Mouse (Mus musculus): ENCODE results near the gene Ccdc155. TPM values are rescaled to one million over a fixed set of nuclear protein-coding genes. Genes with fewer than 3 reads are reported as not detected.

The Ccdc155 gene
- polyA plus RNA-seq (2012; rRNA removed) = 0.70 and 1.1 TPM in 2 replicates

DNA sequence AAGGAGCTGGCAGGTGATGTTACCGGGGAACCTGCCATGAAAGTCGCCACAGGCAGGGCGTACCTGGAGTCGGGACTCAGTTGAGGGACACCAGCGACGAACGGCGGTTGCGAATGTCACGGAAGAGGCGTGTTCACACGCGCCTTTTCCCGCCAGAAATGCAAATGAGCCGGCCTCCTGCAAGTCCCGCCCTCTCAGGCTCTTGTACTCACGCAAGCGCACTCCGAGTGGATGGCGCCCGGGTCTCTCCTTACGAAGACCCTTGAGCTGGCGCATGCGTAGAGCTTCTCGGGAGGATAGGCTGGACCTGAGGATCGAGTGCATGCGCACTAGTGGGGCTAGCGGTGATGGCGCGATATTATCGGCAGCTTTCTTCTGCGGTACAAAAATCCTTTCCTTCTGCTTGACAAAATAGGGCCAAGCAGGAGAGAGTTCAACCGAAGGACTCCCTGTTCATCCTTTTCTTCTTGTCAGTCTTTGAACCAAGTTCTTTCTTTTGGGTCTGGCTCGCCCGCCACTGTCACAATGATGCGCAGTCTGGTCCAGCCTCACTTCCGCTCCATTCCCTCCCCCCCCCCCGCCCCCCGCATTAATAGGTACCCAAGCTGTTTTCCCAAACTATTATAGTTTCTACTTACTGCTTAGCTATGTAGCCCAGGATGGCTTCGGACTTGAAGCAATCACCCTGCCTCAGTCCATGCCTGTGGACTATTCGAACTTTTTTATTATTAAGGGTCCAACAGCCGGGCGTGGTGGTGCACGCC lies at the start of gene Ccdc155:
TSS of gene Ccdc155 (minus strand) at position 513 of the 764 bp plus-strand sequence.
- no peak for TF ChIP-seq CTCF (IDR thresholded peaks at IDR 0.05; ENCODE audit: borderline replicate concordance, extremely low read depth, insufficient read depth, insufficient read length)
- TF ChIP-seq POLR2A (IDR thresholded peaks at IDR 0.05; ENCODE audit: borderline replicate concordance, extremely low read depth, insufficient read depth, insufficient read length, poor library complexity, severe bottlenecking) = peak; percentile 51; the same call in 1 of the 2 replicates

DNA sequence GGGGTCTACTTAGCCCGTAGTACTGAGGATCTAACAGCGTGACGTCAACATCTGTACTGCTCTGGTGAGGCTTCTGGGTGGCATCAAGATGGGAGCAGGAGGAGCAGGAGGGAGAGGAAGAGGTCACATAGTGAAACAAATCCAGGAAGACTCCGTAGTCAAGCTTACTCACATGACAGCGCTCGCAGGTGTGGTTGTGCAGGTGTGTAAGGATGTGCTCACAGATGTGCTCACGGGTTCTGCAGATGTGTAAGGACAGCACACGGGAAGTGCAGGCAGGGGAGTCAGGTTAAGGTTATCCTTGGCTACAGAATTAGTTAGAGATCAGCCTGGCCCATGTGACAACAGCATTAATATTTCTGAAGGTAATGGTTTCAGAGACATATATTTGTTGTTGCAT lies 49.1 kb upstream of the Ccdc155 start:
- TF ChIP-seq CTCF (IDR thresholded peaks at IDR 0.05; ENCODE audit: borderline replicate concordance, extremely low read depth, insufficient read depth, insufficient read length) (no peak), POLR2A (IDR thresholded peaks at IDR 0.05; ENCODE audit: borderline replicate concordance, extremely low read depth, insufficient read depth, insufficient read length, poor library complexity, severe bottlenecking) (no peak)
- no peak for DNase-seq (ENCODE audit: low read depth)

More for the DNA sequence above, at the start of gene Ccdc155:
- DNase-seq (ENCODE audit: low read depth) = peak; percentile 100

DNA sequence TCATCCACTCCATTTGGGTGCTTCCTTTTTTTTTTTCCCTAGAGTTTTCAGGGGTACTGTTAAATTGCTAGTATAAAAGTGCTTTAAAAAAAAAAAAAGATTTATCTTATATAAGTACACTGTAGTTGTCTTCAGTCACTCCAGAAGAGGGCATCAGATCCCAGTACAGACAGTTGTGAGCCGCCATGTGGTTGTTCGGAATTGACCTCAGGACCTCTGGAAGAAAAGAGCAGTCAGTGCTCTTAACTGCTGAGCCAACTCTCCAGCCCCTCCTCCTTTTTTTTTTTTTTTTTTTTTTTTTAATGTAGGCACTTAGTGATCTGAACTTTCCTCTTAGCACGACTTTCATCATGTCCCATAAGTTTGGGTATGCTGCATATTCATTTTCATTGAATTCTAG lies 43.0 kb upstream of the Ccdc155 start:
- TF ChIP-seq CTCF (IDR thresholded peaks at IDR 0.05; ENCODE audit: borderline replicate concordance, extremely low read depth, insufficient read depth, insufficient read length) (no peak), POLR2A (IDR thresholded peaks at IDR 0.05; ENCODE audit: borderline replicate concordance, extremely low read depth, insufficient read depth, insufficient read length, poor library complexity, severe bottlenecking) (no peak)
- DNase-seq (ENCODE audit: low read depth) = no peak

DNA sequence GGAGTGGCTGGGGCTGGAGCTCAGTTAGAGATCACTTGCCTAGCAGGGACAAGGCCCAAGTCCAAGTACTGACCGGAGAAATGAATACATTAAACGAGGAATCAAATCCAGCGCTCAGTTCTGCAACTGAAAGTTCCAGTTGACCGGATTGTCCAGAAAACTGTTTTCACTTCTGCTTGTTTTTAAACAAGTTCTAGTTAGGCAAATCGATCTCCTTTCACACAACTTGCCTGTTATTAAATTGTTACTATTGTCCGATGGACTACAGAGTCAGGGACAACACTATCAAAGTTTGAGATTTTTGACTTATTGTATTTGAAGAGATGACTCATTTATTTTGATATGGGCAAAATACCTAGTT lies 36.7 kb upstream of the Ccdc155 start:
- DNase-seq (ENCODE audit: low read depth) = no peak
- TF ChIP-seq CTCF (IDR thresholded peaks at IDR 0.05; ENCODE audit: borderline replicate concordance, extremely low read depth, insufficient read depth, insufficient read length) (no peak), POLR2A (IDR thresholded peaks at IDR 0.05; ENCODE audit: borderline replicate concordance, extremely low read depth, insufficient read depth, insufficient read length, poor library complexity, severe bottlenecking) (no peak)

DNA sequence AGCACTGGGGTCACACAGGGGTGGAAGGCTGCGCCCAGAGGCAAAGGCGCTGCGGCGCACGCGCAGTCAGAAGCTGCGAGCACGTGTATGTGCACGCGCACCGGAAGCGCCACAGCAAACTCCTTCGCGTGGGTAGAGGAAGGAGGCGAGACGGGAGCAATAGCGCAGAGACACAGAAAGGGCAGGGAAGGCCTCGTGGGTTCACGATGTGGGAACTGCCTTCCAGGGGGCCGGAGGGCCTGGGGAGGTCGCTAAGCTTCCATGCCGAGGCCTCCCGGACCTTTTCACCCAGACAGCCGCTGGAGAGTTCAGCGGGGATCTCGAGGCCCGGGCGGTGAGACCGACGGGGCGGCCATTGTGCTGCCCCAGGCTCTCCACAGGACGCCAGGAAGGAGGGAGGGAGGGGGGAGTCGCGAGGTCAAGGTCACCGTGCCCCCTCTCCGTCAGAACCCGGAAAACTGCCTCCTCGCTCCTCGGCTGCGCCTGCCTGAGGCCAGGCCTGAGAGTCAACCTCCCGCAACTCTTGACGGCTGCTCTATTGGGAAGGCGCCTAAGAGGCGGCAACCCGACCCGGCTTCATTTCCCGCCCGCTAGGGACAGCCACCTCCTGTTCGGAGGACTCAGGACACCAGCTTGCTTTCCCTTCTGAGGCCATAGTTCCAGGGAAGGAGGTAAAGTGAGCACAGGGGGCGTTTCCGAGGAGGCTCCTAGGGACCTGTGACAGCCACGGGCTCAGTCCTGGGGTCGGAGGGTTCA lies 36.1 kb upstream of the Ccdc155 start, which contains the start of gene Slc6a16:
TSS of gene Slc6a16 (plus strand) at position 453 of the 756 bp plus-strand sequence.
- TF ChIP-seq CTCF (IDR thresholded peaks at IDR 0.05; ENCODE audit: borderline replicate concordance, extremely low read depth, insufficient read depth, insufficient read length) (peak; percentile 12; the same call in 1 of the 2 replicates), POLR2A (IDR thresholded peaks at IDR 0.05; ENCODE audit: borderline replicate concordance, extremely low read depth, insufficient read depth, insufficient read length, poor library complexity, severe bottlenecking) (no peak)
- peak; percentile 79 for DNase-seq (ENCODE audit: low read depth)

DNA sequence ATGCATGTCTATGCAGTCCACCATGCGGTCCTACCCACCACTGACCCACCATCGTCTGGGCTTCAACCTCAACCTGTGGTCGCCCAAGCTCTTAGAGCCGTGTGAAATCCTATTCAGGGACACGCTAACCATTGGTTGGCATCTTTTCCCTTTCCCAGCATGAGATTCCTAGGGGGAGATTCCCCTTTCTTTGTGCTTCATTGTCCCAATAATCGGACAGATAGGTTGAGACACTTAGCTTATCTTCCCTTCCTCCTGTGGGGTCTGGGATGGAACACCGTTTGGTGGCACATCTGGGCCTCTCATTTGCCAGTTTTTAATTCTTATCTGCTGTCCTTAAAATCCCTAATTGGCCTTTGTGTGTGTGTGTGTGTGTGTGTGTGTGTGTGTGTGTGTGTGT lies 35.4 kb upstream of the Ccdc155 start:
- no peak for TF ChIP-seq CTCF (IDR thresholded peaks at IDR 0.05; ENCODE audit: borderline replicate concordance, extremely low read depth, insufficient read depth, insufficient read length)
- no peak for TF ChIP-seq POLR2A (IDR thresholded peaks at IDR 0.05; ENCODE audit: borderline replicate concordance, extremely low read depth, insufficient read depth, insufficient read length, poor library complexity, severe bottlenecking)
- DNase-seq (ENCODE audit: low read depth) = no peak

DNA sequence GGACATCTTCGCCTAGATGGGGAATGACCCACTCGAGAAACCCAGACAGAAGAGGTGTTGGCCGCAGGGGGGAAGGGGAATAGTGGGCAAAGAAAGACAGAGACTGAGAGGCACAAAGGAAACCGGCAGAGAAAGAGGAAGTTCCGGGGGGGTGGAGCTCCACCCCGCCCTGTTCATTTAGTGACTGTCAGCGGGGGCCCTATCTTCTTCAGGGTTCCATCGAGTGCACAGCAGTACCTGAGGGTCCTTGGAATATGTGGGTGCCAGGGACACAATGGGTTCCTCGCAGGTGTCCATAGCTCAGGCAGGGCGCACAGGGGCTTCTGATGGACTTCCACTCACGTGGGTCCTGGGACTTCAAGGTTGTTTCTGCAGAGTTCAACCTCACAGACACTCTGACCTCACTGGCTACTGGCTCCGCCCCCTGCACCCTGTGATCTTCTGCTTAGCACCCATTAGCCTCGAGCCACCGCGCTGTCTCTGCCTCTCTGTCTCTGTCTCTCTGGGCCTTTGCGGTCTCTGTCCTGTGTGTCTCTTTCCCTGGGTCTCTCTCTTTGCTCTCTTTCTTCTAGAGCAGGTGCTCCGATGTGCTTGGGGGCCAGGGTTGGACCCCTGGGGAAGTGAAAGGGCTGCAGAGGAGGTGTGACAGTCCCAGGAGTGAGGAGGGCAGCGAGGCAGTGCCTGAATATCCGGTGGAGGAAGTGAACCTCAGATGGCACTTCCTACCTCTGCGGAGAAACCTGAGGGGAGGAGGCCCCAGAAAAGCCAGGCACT lies 34.2 kb upstream of the Ccdc155 start, which contains the start of gene Cd37:
TSS of gene Cd37 (minus strand) at position 393 of the 774 bp plus-strand sequence.
- DNase-seq (ENCODE audit: low read depth) = no peak
- no peak for TF ChIP-seq CTCF (IDR thresholded peaks at IDR 0.05; ENCODE audit: borderline replicate concordance, extremely low read depth, insufficient read depth, insufficient read length)
- no peak for TF ChIP-seq POLR2A (IDR thresholded peaks at IDR 0.05; ENCODE audit: borderline replicate concordance, extremely low read depth, insufficient read depth, insufficient read length, poor library complexity, severe bottlenecking)

DNA sequence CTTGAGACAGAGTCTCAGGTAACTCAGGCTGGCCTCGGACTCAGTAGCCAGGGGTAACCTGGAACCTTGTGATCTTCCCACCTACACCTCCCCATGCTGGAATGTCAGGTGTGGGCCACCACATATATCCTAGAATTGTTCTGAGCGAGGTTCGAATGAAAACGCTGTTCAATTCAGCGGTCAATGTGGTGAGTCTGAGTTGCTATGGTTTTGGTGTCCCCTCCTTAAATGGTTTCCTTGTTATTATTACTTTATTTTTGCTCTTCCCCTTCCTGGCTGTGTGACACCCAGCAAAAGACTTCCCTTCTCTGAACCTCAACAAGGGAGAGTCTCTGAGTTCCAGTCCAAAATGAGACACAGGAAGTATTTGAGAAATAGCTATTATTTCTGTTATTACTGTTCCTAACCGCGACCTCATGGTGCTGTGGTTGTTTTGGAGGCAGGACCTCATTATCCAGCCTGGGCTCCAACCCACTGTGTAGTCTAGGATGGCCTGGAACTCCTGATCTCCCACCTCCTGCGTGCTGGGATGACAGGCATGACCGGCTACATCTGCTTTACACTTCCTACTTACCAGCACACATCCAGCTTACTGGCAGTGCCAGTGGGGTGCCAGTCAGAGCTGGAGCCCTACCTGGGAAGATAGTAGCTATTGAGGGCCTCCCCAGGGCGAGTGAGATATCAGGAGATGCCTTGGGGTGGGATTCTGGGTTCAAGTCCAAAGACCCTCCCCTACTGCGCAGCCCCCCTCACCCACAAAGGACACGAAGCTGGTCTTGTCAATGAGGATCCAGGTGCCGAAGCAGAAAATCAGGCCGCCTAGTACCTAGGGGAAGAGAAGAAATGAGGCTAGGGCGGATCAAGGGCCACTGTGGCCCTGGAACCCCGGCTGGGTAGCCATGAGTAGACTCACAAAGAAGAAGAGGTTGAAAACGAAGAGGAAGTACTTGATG lies 33.3 kb upstream of the Ccdc155 start:
- no peak for DNase-seq (ENCODE audit: low read depth)
- TF ChIP-seq CTCF (IDR thresholded peaks at IDR 0.05; ENCODE audit: borderline replicate concordance, extremely low read depth, insufficient read depth, insufficient read length) (no peak), POLR2A (IDR thresholded peaks at IDR 0.05; ENCODE audit: borderline replicate concordance, extremely low read depth, insufficient read depth, insufficient read length, poor library complexity, severe bottlenecking) (no peak)

DNA sequence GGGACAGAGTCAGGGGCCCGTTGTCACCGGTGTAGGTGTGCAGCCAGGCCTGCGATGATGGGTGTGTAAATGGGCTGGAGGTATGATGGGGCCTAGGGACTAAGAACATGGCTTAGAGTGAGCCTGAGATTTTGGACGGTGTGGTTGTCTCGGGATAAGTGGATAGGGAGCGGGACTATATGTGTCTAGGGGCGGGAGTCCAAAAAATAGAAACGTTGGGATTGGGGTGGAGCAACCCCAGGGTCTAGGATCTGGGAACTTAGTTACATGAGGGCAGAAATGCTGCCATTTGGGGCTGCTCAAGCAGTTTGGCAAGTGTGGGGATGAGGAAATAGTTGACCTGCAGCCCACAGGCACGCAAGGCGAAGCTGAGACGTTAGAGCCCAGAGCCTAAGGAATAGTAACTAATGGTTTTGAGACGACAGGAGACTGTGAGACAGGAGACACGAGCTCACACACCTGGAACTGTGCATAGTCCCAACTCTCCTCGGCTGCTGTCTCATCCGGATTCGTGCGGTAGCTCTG lies 31.0 kb upstream of the Ccdc155 start:
- no peak for DNase-seq (ENCODE audit: low read depth)
- TF ChIP-seq CTCF (IDR thresholded peaks at IDR 0.05; ENCODE audit: borderline replicate concordance, extremely low read depth, insufficient read depth, insufficient read length) (no peak), POLR2A (IDR thresholded peaks at IDR 0.05; ENCODE audit: borderline replicate concordance, extremely low read depth, insufficient read depth, insufficient read length, poor library complexity, severe bottlenecking) (no peak)

Measured in brain, embryonic 14.5 days (tissue).